Comparison of ENCODE assay signal across 8 mouse cellular contexts in the genomic region with DNA sequence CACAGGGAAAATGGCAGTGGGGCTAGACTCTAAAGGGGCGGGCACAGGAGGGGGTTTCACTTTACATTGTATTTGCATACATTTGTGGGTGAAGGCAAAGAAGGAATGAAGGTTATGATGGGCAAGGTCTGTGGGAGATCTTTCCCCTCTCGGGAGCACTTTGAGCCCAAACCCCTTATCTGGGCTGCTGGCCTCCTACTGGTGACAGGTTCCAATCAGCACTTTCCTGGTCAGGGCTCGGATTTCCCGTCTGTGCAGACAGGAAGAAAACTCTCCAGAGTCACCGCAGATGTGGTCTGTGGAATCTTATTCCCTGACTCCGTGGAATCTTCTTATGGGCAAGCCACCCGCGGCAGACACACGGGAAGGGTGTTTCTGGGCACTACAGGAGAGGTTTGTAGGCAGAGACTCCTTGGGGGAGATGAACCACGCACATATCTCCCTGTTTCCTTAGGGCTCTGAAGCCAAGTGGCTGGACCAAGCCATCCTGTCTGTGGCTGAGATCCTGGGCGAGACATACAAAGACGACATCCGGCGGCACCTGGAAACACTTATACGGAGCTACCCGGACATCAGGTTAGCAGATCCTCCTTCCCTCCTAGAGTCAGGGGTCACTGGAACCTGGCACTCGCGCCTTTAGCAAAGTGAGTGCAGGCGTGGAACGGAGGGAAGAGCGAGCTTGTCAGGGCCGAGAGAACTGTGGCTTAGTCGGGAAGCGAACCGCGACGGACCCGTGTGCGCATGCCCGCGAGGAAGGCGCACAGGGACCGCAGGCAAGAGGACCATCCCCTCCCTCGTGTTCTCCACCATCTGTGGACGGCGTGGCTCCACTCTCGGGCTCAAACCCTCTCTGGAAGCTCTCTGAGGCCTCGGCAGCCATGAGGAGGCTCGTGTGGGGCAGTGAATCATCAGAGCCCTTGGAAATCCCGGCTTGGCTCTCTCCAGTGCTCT. TPM values are rescaled to one million over a fixed set of nuclear protein-coding genes. Genes with fewer than 3 reads are reported as not detected.
DNase-seq lines count a peak whose midpoint lies in the region; ATAC-seq and TF ChIP-seq lines count a peak whose summit lies in the region.

No protein-coding gene starts in this region.

- H3K27ac ChIP-seq in embryonic fibroblast, embryonic 13.5 days (ENCODE audit: insufficient read depth, low read length) = peak overlapping the region; percentile 98
- H3K27ac ChIP-seq in limb, embryonic 12.5 days = 0 out of 2 replicates have a peak overlapping the region, but pooled peaks have one; percentile 45
- no peak overlapping the region for H3K27ac ChIP-seq in midbrain, embryonic 16.5 days (ENCODE audit: low read length)

- peaks cover 98% of the 10 kb centered on the region for H3K27me3 ChIP-seq in limb, embryonic 12.5 days
- H3K27me3 ChIP-seq in midbrain, embryonic 16.5 days (ENCODE audit: control insufficient read depth, insufficient read depth, low read depth, low read length) = peaks cover 61% of the 10 kb centered on the region

- no peaks in the 10 kb centered on the region for H3K36me3 ChIP-seq in limb, embryonic 12.5 days
- no peaks in the 10 kb centered on the region for H3K36me3 ChIP-seq in midbrain, embryonic 16.5 days (ENCODE audit: control insufficient read depth, insufficient read depth, low read length)

- no peak for ATAC-seq in limb, embryonic 12.5 days (ENCODE audit: insufficient number of reproducible peaks, insufficient read depth, low FRiP score, low TSS enrichment, low read depth)
- ATAC-seq in midbrain, embryonic 16.5 days = no peak

- peak overlapping the region; percentile 14 for H3K4me3 ChIP-seq in embryonic fibroblast, embryonic 13.5 days (ENCODE audit: insufficient read depth, low read length)
- H3K4me3 ChIP-seq in limb, embryonic 12.5 days (replicated peaks) = peak overlapping the region; percentile 40
- H3K4me3 ChIP-seq in midbrain, embryonic 16.5 days (ENCODE audit: low read depth, low read length) = peak overlapping the region; percentile 31

- intact Hi-C loops in heart, postnatal 14 days (cut with DNase I) = loop anchor here (5.0 kb wide), 1 partner anchor 218 kb away; no protein-coding TSS in a partner anchor

- TF ChIP-seq POLR2A in embryonic fibroblast, embryonic 13.5 days (IDR thresholded peaks at IDR 0.05; ENCODE audit: low read depth, low read length) = peak; percentile 68

- 1% methylated on average over 40 of the region's 40 CpGs for WGBS in limb, embryonic 12.5 days
- WGBS in midbrain, embryonic 16.5 days = under 1% methylated on average over 40 of the region's 40 CpGs

- peak; percentile 71 for DNase-seq in adrenal gland, adult 2 months
- no peak for DNase-seq in adrenal gland, postnatal 25 days
- DNase-seq in A20 (ENCODE audit: low read depth, low spot score) = peak; percentile 69
- peak; percentile 63 to 64 for DNase-seq in heart, postnatal 14 days
- no peak for DNase-seq in ovary, adult 18-20 months (ENCODE audit: low spot score)

- peak overlapping the region; percentile 48 for H3K9ac ChIP-seq in limb, embryonic 12.5 days (replicated peaks)
- H3K9ac ChIP-seq in midbrain, embryonic 16.5 days (ENCODE audit: low read depth, low read length) = peak overlapping the region; percentile 62

- TF ChIP-seq CTCF in embryonic fibroblast, embryonic 13.5 days (IDR thresholded peaks at IDR 0.05; ENCODE audit: borderline replicate concordance, insufficient read depth, low read length) = no peak

- no peaks in the 10 kb centered on the region for H3K9me3 ChIP-seq in limb, embryonic 12.5 days
- no peaks in the 10 kb centered on the region for H3K9me3 ChIP-seq in midbrain, embryonic 16.5 days (replicated peaks; ENCODE audit: control insufficient read depth, low read length, poor library complexity, severe bottlenecking)

- peak overlapping the region; percentile 69 for H3K4me2 ChIP-seq in limb, embryonic 12.5 days
- peak overlapping the region; percentile 65 for H3K4me2 ChIP-seq in midbrain, embryonic 16.5 days (ENCODE audit: low read length)

- peaks cover 13% of the 10 kb centered on the region for H3K4me1 ChIP-seq in embryonic fibroblast, embryonic 13.5 days (ENCODE audit: control insufficient read depth, insufficient read depth, low read length)
- H3K4me1 ChIP-seq in limb, embryonic 12.5 days (replicated peaks) = peaks cover 42% of the 10 kb centered on the region
- peaks cover 23% of the 10 kb centered on the region for H3K4me1 ChIP-seq in midbrain, embryonic 16.5 days (ENCODE audit: control insufficient read depth, insufficient read depth, low read length)

RNA-seq across cellular contexts. Expression of a gene that starts 12.4 kb away (rescaled TPM):
- total RNA-seq in adrenal gland, adult 2 months (2021) = 1 to 10 TPM; 4.7 to 7.7 TPM
- 12.7 and 13.9 TPM in 2 replicates for polyA plus RNA-seq in adrenal gland, adult 2 months (2012; rRNA removed)
- total RNA-seq in adrenal gland, postnatal 25 days (2021) = 4.4 and 5.7 TPM in 2 replicates
- polyA plus RNA-seq in embryonic fibroblast, embryonic 13.5 days (2011; ENCODE audit: insufficient read length, low read depth, missing spikeins) = 6.2 and 6.4 TPM in 2 replicates
- 1 to 10 TPM; 4.1 to 5.5 TPM for total RNA-seq in heart, postnatal 14 days (2021)
- polyA plus RNA-seq in limb, embryonic 12.5 days (2016; fragmentation: Nextera tagmentation; extraction: Ambion mirVana) = 5.6 and 7.1 TPM in 2 replicates
- polyA plus RNA-seq in midbrain, embryonic 16.5 days (2015; fragmentation: Nextera tagmentation; extraction: Ambion mirVana) = 2.0 and 2.1 TPM in 2 replicates

RNA-seq across cellular contexts. Expression of a gene that starts 13.0 kb away (rescaled TPM):
- total RNA-seq in adrenal gland, adult 2 months (2021) = 10 to 100 TPM; 12.2 to 19.5 TPM
- 15.8 and 22.7 TPM in 2 replicates for polyA plus RNA-seq in adrenal gland, adult 2 months (2012; rRNA removed)
- total RNA-seq in adrenal gland, postnatal 25 days (2021) = 7.2 and 15.0 TPM in 2 replicates
- polyA plus RNA-seq in embryonic fibroblast, embryonic 13.5 days (2011; ENCODE audit: insufficient read length, low read depth, missing spikeins) = 46.5 and 58.6 TPM in 2 replicates
- total RNA-seq in heart, postnatal 14 days (2021) = 10 to 100 TPM; 38.0 to 40.4 TPM
- 4.1 and 5.3 TPM in 2 replicates for polyA plus RNA-seq in limb, embryonic 12.5 days (2016; fragmentation: Nextera tagmentation; extraction: Ambion mirVana)
- polyA plus RNA-seq in midbrain, embryonic 16.5 days (2015; fragmentation: Nextera tagmentation; extraction: Ambion mirVana) = 0.31 and 0.79 TPM in 2 replicates

RNA-seq across cellular contexts. Expression of a gene that starts 22.6 kb away (rescaled TPM):
- under 1 TPM; 0.46 to 0.48 TPM for total RNA-seq in adrenal gland, adult 2 months (2021)
- 0.17 and 0.30 TPM in 2 replicates for polyA plus RNA-seq in adrenal gland, adult 2 months (2012; rRNA removed)
- 0.85 TPM in 1 of 2 replicates, not detected in the other for total RNA-seq in adrenal gland, postnatal 25 days (2021)
- not detected in 2 replicates for polyA plus RNA-seq in embryonic fibroblast, embryonic 13.5 days (2011; ENCODE audit: insufficient read length, low read depth, missing spikeins)
- total RNA-seq in heart, postnatal 14 days (2021) = not detected
- 4.4 and 6.7 TPM in 2 replicates for polyA plus RNA-seq in limb, embryonic 12.5 days (2016; fragmentation: Nextera tagmentation; extraction: Ambion mirVana)
- 4.9 and 7.0 TPM in 2 replicates for polyA plus RNA-seq in midbrain, embryonic 16.5 days (2015; fragmentation: Nextera tagmentation; extraction: Ambion mirVana)

RNA-seq across cellular contexts. Expression of a gene that starts 51.7 kb away (rescaled TPM):
- 100 to 1,000 TPM; 119 to 120 TPM for total RNA-seq in adrenal gland, adult 2 months (2021)
- polyA plus RNA-seq in adrenal gland, adult 2 months (2012; rRNA removed) = 339 and 354 TPM in 2 replicates
- total RNA-seq in adrenal gland, postnatal 25 days (2021) = 123 and 157 TPM in 2 replicates
- polyA plus RNA-seq in embryonic fibroblast, embryonic 13.5 days (2011; ENCODE audit: insufficient read length, low read depth, missing spikeins) = 60.0 and 71.1 TPM in 2 replicates
- total RNA-seq in heart, postnatal 14 days (2021) = 10 to 100 TPM; 73.0 to 82.1 TPM
- 25.6 and 32.1 TPM in 2 replicates for polyA plus RNA-seq in limb, embryonic 12.5 days (2016; fragmentation: Nextera tagmentation; extraction: Ambion mirVana)
- 39.9 and 40.2 TPM in 2 replicates for polyA plus RNA-seq in midbrain, embryonic 16.5 days (2015; fragmentation: Nextera tagmentation; extraction: Ambion mirVana)

RNA-seq across cellular contexts. Expression of a gene that starts 56.4 kb away (rescaled TPM):
- under 1 TPM in 1 of 2 experiments, not detected in 1; 0.23 TPM for total RNA-seq in adrenal gland, adult 2 months (2021)
- polyA plus RNA-seq in adrenal gland, adult 2 months (2012; rRNA removed) = 0.10 and 1.2 TPM in 2 replicates
- total RNA-seq in adrenal gland, postnatal 25 days (2021) = not detected in 2 replicates
- 0.72 TPM in 1 of 2 replicates, not detected in the other for polyA plus RNA-seq in embryonic fibroblast, embryonic 13.5 days (2011; ENCODE audit: insufficient read length, low read depth, missing spikeins)
- 1 to 10 TPM; 1.2 to 1.7 TPM for total RNA-seq in heart, postnatal 14 days (2021)
- 11.0 and 12.8 TPM in 2 replicates for polyA plus RNA-seq in limb, embryonic 12.5 days (2016; fragmentation: Nextera tagmentation; extraction: Ambion mirVana)
- 1.0 and 3.1 TPM in 2 replicates for polyA plus RNA-seq in midbrain, embryonic 16.5 days (2015; fragmentation: Nextera tagmentation; extraction: Ambion mirVana)

Comparison
In these comparisons a context has a peak if more than half of its experiments do, and no peak if none do; other contexts are left out.
1. DNase-seq: peak in adrenal gland, adult 2 months (single experiment), A20 (single experiment) and heart, postnatal 14 days (2 of 2); none in adrenal gland, postnatal 25 days (single experiment) and ovary, adult 18-20 months (single experiment).
2. Peak in every context shown above with its lines, with median percentiles within 50 percentile points of each other: H3K4me3 ChIP-seq.